Mouse (Mus musculus): Measurements from ENCODE around the gene Ampd3.
A peak's percentile ranks its signal among the peaks of the same experiment; 100 is the strongest.

Ampd3 gene

GRCm38 (mm10) chr7:110834522-110834921 lies 66.5 kb downstream of the Ampd3 start:
- no peak for DNase-seq (ENCODE audit: low spot score in 2 of 2)

- DNase-seq (ENCODE audit: low spot score in 2 of 2), result no peak
Measured at GRCm38 (mm10) chr7:110840332-110840731, 72.3 kb downstream of the Ampd3 start.

GRCm38 (mm10) chr7:110843916-110844874 lies 76.2 kb downstream of the Ampd3 start, which contains the start of gene Rnf141:
Gene Rnf141 (minus strand): TSS chr7:110844457.
- peak; percentile 91 to 95 for DNase-seq (ENCODE audit: low spot score in 2 of 2)

- DNase-seq (ENCODE audit: low spot score in 2 of 2), result no peak
Measured at GRCm38 (mm10) chr7:110847321-110847720, 79.3 kb downstream of the Ampd3 start.

GRCm38 (mm10) chr7:110848371-110848770 lies 80.4 kb downstream of the Ampd3 start:
- DNase-seq (ENCODE audit: low spot score in 2 of 2), result no peak

- DNase-seq (ENCODE audit: low spot score in 2 of 2), result no peak
Measured at GRCm38 (mm10) chr7:110851541-110852203, 83.7 kb downstream of the Ampd3 start.

GRCm38 (mm10) chr7:110853611-110854010 lies 85.6 kb downstream of the Ampd3 start:
- DNase-seq (ENCODE audit: low spot score in 2 of 2), result no peak

- DNase-seq (ENCODE audit: low spot score in 2 of 2), result no peak
Measured at GRCm38 (mm10) chr7:110854519-110854918, 86.5 kb downstream of the Ampd3 start.

- no peak for DNase-seq (ENCODE audit: low spot score in 2 of 2)
Measured at GRCm38 (mm10) chr7:110854927-110855546, 87.0 kb downstream of the Ampd3 start.

- no peak for DNase-seq (ENCODE audit: low spot score in 2 of 2)
Measured at GRCm38 (mm10) chr7:110855604-110856003, 87.6 kb downstream of the Ampd3 start.

- DNase-seq (ENCODE audit: low spot score in 2 of 2), result no peak
Measured at GRCm38 (mm10) chr7:110860129-110860528, 92.1 kb downstream of the Ampd3 start.

Data from thymus, postnatal 10 days (tissue).